Mouse (Mus musculus): ENCODE results near the gene Lamc1. TPM values are rescaled to one million over a fixed set of nuclear protein-coding genes. Genes with fewer than 3 reads are reported as not detected.
"Not testable (repeated sequence)": the region's sequence is repeated elsewhere in the genome, so short reads cannot be mapped to it uniquely, and the experiment has no call there.

The Lamc1 gene
- polyA plus RNA-seq, 1 experiment from 2014 or later, result 126 TPM

- no peak for ATAC-seq (ENCODE audit: low read depth)
- Histone ChIP-seq H3K9ac (ENCODE audit: low read length) (no peak overlapping the region), H3K4me3 (ENCODE audit: low read length) (no peak overlapping the region), H3K9me3 (ENCODE audit: control insufficient read depth, low read length) (no peaks in the 10 kb centered on the region), H3K27ac (ENCODE audit: low read length) (no peak overlapping the region), H3K4me2 (ENCODE audit: low read depth, low read length) (no peak overlapping the region), H3K36me3 (ENCODE audit: control insufficient read depth, insufficient read depth, low read length) (no peaks in the 10 kb centered on the region), H3K4me1 (replicated peaks; ENCODE audit: control insufficient read depth, insufficient read depth, low read length) (0 out of 2 replicates have a peak, but pooled peaks cover 1% of the 10 kb centered on the region), H3K27me3 (ENCODE audit: control insufficient read depth, insufficient read depth, low read depth, low read length) (no peaks in the 10 kb centered on the region)
- WGBS, result 79% methylated on average over 2 of the region's 2 CpGs
These were observed 12.4 kb upstream of the Lamc1 start for GRCm38 (mm10) chr1:153345002-153345401.

GRCm38 (mm10) chr1:153335451-153335850, 2.9 kb upstream of the Lamc1 start:
- H3K27ac ChIP-seq (ENCODE audit: low read length), result not testable (repeated sequence)

GRCm38 (mm10) chr1:153333296-153334121, 923 bp upstream of the Lamc1 start:
- Histone ChIP-seq H3K9ac (ENCODE audit: low read length) (peak overlapping the region; percentile 91), H3K27me3 (ENCODE audit: control insufficient read depth, insufficient read depth, low read depth, low read length) (no peaks in the 10 kb centered on the region), H3K4me3 (ENCODE audit: low read length) (peak overlapping the region; percentile 70), H3K4me1 (replicated peaks; ENCODE audit: control insufficient read depth, insufficient read depth, low read length) (peaks cover 16% of the 10 kb centered on the region), H3K36me3 (ENCODE audit: control insufficient read depth, insufficient read depth, low read length) (no peaks in the 10 kb centered on the region), H3K4me2 (ENCODE audit: low read depth, low read length) (peak overlapping the region; percentile 77), H3K27ac (ENCODE audit: low read length) (peak overlapping the region; percentile 97), H3K9me3 (ENCODE audit: control insufficient read depth, low read length) (no peaks in the 10 kb centered on the region)
- ATAC-seq (ENCODE audit: low read depth), result peak; percentile 50; the same call in 1 of the 2 replicates
- WGBS, result 3% methylated on average over 22 of the region's 22 CpGs

More at GRCm38 (mm10) chr1:153335451-153335850, 2.9 kb upstream of the Lamc1 start:
- H3K4me2 ChIP-seq (ENCODE audit: low read depth, low read length); H3K4me3 ChIP-seq (ENCODE audit: low read length); H3K4me1 ChIP-seq (replicated peaks; ENCODE audit: control insufficient read depth, insufficient read depth, low read length); H3K9ac ChIP-seq (ENCODE audit: low read length); ATAC-seq (ENCODE audit: low read depth); H3K9me3 ChIP-seq (ENCODE audit: control insufficient read depth, low read length); H3K36me3 ChIP-seq (ENCODE audit: control insufficient read depth, insufficient read depth, low read length); H3K27me3 ChIP-seq (ENCODE audit: control insufficient read depth, insufficient read depth, low read depth, low read length): not testable (repeated sequence)
- 89% methylated on average over 10 of the region's 10 CpGs for WGBS

- Histone ChIP-seq H3K27me3 (ENCODE audit: control insufficient read depth, insufficient read depth, low read depth, low read length) (no peaks in the 10 kb centered on the region), H3K27ac (ENCODE audit: low read length) (peak overlapping the region; percentile 97), H3K9me3 (ENCODE audit: control insufficient read depth, low read length) (no peaks in the 10 kb centered on the region), H3K4me1 (replicated peaks; ENCODE audit: control insufficient read depth, insufficient read depth, low read length) (peaks cover 24% of the 10 kb centered on the region), H3K4me3 (ENCODE audit: low read length) (peak overlapping the region; percentile 70), H3K4me2 (ENCODE audit: low read depth, low read length) (peak overlapping the region; percentile 77), H3K36me3 (ENCODE audit: control insufficient read depth, insufficient read depth, low read length) (no peaks in the 10 kb centered on the region), H3K9ac (ENCODE audit: low read length) (peak overlapping the region; percentile 91)
- ATAC-seq (ENCODE audit: low read depth), result peak; percentile 41
- 0% methylated on average over 35 of the region's 42 CpGs for WGBS
These were observed 666 bp downstream of the Lamc1 start for GRCm38 (mm10) chr1:153331796-153332443.

- Histone ChIP-seq H3K9me3 (ENCODE audit: control insufficient read depth, low read length) (no peaks in the 10 kb centered on the region), H3K27me3 (ENCODE audit: control insufficient read depth, insufficient read depth, low read depth, low read length) (no peaks in the 10 kb centered on the region), H3K4me2 (ENCODE audit: low read depth, low read length) (peak overlapping the region; percentile 77), H3K27ac (ENCODE audit: low read length) (peak overlapping the region; percentile 97), H3K36me3 (ENCODE audit: control insufficient read depth, insufficient read depth, low read length) (0 out of 2 replicates have a peak, but pooled peaks cover under 1% of the 10 kb centered on the region), H3K4me1 (replicated peaks; ENCODE audit: control insufficient read depth, insufficient read depth, low read length) (peaks cover 30% of the 10 kb centered on the region), H3K4me3 (ENCODE audit: low read length) (peak overlapping the region; percentile 70), H3K9ac (ENCODE audit: low read length) (peak overlapping the region; percentile 91)
- no peak for ATAC-seq (ENCODE audit: low read depth)
- 2% methylated on average over 4 of the region's 4 CpGs for WGBS
These were observed 1.4 kb downstream of the Lamc1 start for GRCm38 (mm10) chr1:153331206-153331605.

GRCm38 (mm10) chr1:153329306-153329705, 3.3 kb downstream of the Lamc1 start:
- Histone ChIP-seq H3K27me3 (ENCODE audit: control insufficient read depth, insufficient read depth, low read depth, low read length) (no peaks in the 10 kb centered on the region), H3K4me2 (ENCODE audit: low read depth, low read length) (peak overlapping the region; percentile 77), H3K9ac (ENCODE audit: low read length) (peak overlapping the region; percentile 62), H3K36me3 (ENCODE audit: control insufficient read depth, insufficient read depth, low read length) (peaks cover 5% of the 10 kb centered on the region), H3K27ac (ENCODE audit: low read length) (no peak overlapping the region), H3K4me3 (ENCODE audit: low read length) (peak overlapping the region; percentile 70), H3K9me3 (ENCODE audit: control insufficient read depth, low read length) (no peaks in the 10 kb centered on the region), H3K4me1 (replicated peaks; ENCODE audit: control insufficient read depth, insufficient read depth, low read length) (peaks cover 32% of the 10 kb centered on the region)
- 68% methylated on average over 6 of the region's 6 CpGs for WGBS
- no peak for ATAC-seq (ENCODE audit: low read depth)

- H3K4me2 ChIP-seq (ENCODE audit: low read depth, low read length), result no peak overlapping the region
- WGBS, result 81% methylated on average over 4 of the region's 4 CpGs
- no peaks in the 10 kb centered on the region for H3K27me3 ChIP-seq (ENCODE audit: control insufficient read depth, insufficient read depth, low read depth, low read length)
- no peak overlapping the region for H3K27ac ChIP-seq (ENCODE audit: low read length)
- H3K9ac ChIP-seq (ENCODE audit: low read length), result no peak overlapping the region
- no peak for ATAC-seq (ENCODE audit: low read depth)
- H3K4me3 ChIP-seq (ENCODE audit: low read length), result no peak overlapping the region
- H3K9me3 ChIP-seq (ENCODE audit: control insufficient read depth, low read length), result no peaks in the 10 kb centered on the region
- peaks cover 42% of the 10 kb centered on the region for H3K4me1 ChIP-seq (replicated peaks; ENCODE audit: control insufficient read depth, insufficient read depth, low read length)
- peaks cover 11% of the 10 kb centered on the region for H3K36me3 ChIP-seq (ENCODE audit: control insufficient read depth, insufficient read depth, low read length)
These were observed 5.5 kb downstream of the Lamc1 start for GRCm38 (mm10) chr1:153327063-153327462.

- Histone ChIP-seq H3K27ac (ENCODE audit: low read length) (peak overlapping the region; percentile 60), H3K4me1 (replicated peaks; ENCODE audit: control insufficient read depth, insufficient read depth, low read length) (peaks cover 49% of the 10 kb centered on the region)
- ATAC-seq (ENCODE audit: low read depth), result no peak
These were observed 6.4 kb downstream of the Lamc1 start for GRCm38 (mm10) chr1:153326226-153326625.

GRCm38 (mm10) chr1:153321404-153321803, 11.2 kb downstream of the Lamc1 start:
- H3K36me3 ChIP-seq (ENCODE audit: control insufficient read depth, insufficient read depth, low read length), result peaks cover 11% of the 10 kb centered on the region
- H3K27ac ChIP-seq (ENCODE audit: low read length), result peak overlapping the region; percentile 70
- H3K4me1 ChIP-seq (replicated peaks; ENCODE audit: control insufficient read depth, insufficient read depth, low read length), result peaks cover 61% of the 10 kb centered on the region
- H3K27me3 ChIP-seq (ENCODE audit: control insufficient read depth, insufficient read depth, low read depth, low read length), result no peaks in the 10 kb centered on the region
- ATAC-seq (ENCODE audit: low read depth), result peak; percentile 53
- peak overlapping the region; percentile 21; the same call in 1 of the 2 replicates for H3K4me2 ChIP-seq (ENCODE audit: low read depth, low read length)
- no peak overlapping the region for H3K4me3 ChIP-seq (ENCODE audit: low read length)
- peak overlapping the region; percentile 43; the same call in 1 of the 2 replicates for H3K9ac ChIP-seq (ENCODE audit: low read length)
- H3K9me3 ChIP-seq (ENCODE audit: control insufficient read depth, low read length), result no peaks in the 10 kb centered on the region
- 52% methylated on average over 12 of the region's 12 CpGs for WGBS

More at GRCm38 (mm10) chr1:153326226-153326625, 6.4 kb downstream of the Lamc1 start:
- Histone ChIP-seq H3K4me2 (ENCODE audit: low read depth, low read length) (no peak overlapping the region), H3K9me3 (ENCODE audit: control insufficient read depth, low read length) (no peaks in the 10 kb centered on the region), H3K36me3 (ENCODE audit: control insufficient read depth, insufficient read depth, low read length) (peaks cover 11% of the 10 kb centered on the region), H3K4me3 (ENCODE audit: low read length) (no peak overlapping the region), H3K9ac (ENCODE audit: low read length) (no peak overlapping the region), H3K27me3 (ENCODE audit: control insufficient read depth, insufficient read depth, low read depth, low read length) (no peaks in the 10 kb centered on the region)
- WGBS, result 57% methylated on average over 7 of the region's 7 CpGs

Measured in lung, embryonic 16.5 days (tissue).